Mouse (Mus musculus) bone marrow macrophage, adult 2 months (primary cell): ENCODE data around the gene Parp6. TPM values are rescaled to one million over a fixed set of nuclear protein-coding genes. Genes with fewer than 3 reads are reported as not detected.

Experiments used
- H3K27ac ChIP-seq: 2 replicates; pipeline ENCODE4 v1.5.1; 2012; ENCODE audit warnings: low read depth, low read length; ENCODE audit not compliant: insufficient read depth
- H3K4me1 ChIP-seq: 2 replicates; pipeline ENCODE4 v1.6.1; 2012; ENCODE audit warnings: low read length; ENCODE audit not compliant: control insufficient read depth, insufficient read depth
- H3K4me3 ChIP-seq: 2 replicates; pipeline ENCODE4 v1.5.1; 2012; ENCODE audit warnings: mild to moderate bottlenecking, low read length, moderate library complexity; ENCODE audit not compliant: insufficient read depth
- CTCF ChIP-seq: IDR thresholded peaks from 2 replicates; pipeline ENCODE4 v1.5.1; 2012; ENCODE audit warnings: low read depth, mild to moderate bottlenecking, low read length, moderate library complexity
- POLR2A ChIP-seq: IDR thresholded peaks from 2 replicates; pipeline ENCODE4 v1.6.1; 2012; ENCODE audit warnings: mild to moderate bottlenecking, low read depth, low read length, borderline replicate concordance
- polyA plus RNA-seq: library from polyadenylated mRNA; stranded (reverse); fragments of >200 nt; gene quantifications from 2 replicates; pipeline ENCODE4 v1.2.4, GENCODE M21; 2012; ENCODE audit not compliant: missing spikeins, insufficient read depth, insufficient read length

Gene Parp6
- polyA plus RNA-seq, 1 experiment, result 32.3 TPM

GRCm38 (mm10) chr9:59601661-59602060 is 15.4 kb upstream of the Parp6 start:
- TF ChIP-seq POLR2A (no peak), CTCF (no peak)
- Histone ChIP-seq H3K4me3 (no peak overlapping the region), H3K27ac (no peak overlapping the region), H3K4me1 (peaks cover 7% of the 10 kb centered on the region)

GRCm38 (mm10) chr9:59605967-59606366 is 11.1 kb upstream of the Parp6 start:
- Histone ChIP-seq H3K27ac (no peak overlapping the region), H3K4me1 (no peaks in the 10 kb centered on the region), H3K4me3 (no peak overlapping the region)
- TF ChIP-seq CTCF (no peak), POLR2A (no peak)

GRCm38 (mm10) chr9:59610950-59611349 is 6.1 kb upstream of the Parp6 start:
- no peak for TF ChIP-seq CTCF
- 0 out of 2 replicates have a peak, but pooled peaks cover 2% of the 10 kb centered on the region for H3K4me1 ChIP-seq
- no peak overlapping the region for H3K4me3 ChIP-seq
- H3K27ac ChIP-seq, result no peak overlapping the region

GRCm38 (mm10) chr9:59615797-59616196 is 1.3 kb upstream of the Parp6 start:
- H3K4me1 ChIP-seq, result peaks cover 6% of the 10 kb centered on the region
- TF ChIP-seq CTCF (no peak), POLR2A (no peak)
- H3K27ac ChIP-seq, result no peak overlapping the region
- H3K4me3 ChIP-seq, result no peak overlapping the region

- TF ChIP-seq POLR2A, result no peak; the same call in 1 of the 2 replicates
- TF ChIP-seq CTCF, result no peak
- H3K4me1 ChIP-seq, result peaks cover 6% of the 10 kb centered on the region
- H3K27ac ChIP-seq, result peak overlapping the region; percentile 56
- peak overlapping the region; percentile 94 for H3K4me3 ChIP-seq
These were observed 356 bp downstream of the Parp6 start for GRCm38 (mm10) chr9:59617307-59617973.

GRCm38 (mm10) chr9:59638372-59638771 is 21.3 kb downstream of the Parp6 start:
- no peak overlapping the region for H3K27ac ChIP-seq
- H3K4me1 ChIP-seq, result peaks cover 15% of the 10 kb centered on the region
- H3K4me3 ChIP-seq, result no peak overlapping the region
- TF ChIP-seq CTCF (no peak), POLR2A (no peak)

GRCm38 (mm10) chr9:59639936-59640335 is 22.9 kb downstream of the Parp6 start:
- TF ChIP-seq POLR2A, result no peak
- no peak for TF ChIP-seq CTCF
- Histone ChIP-seq H3K4me3 (no peak overlapping the region), H3K27ac (no peak overlapping the region), H3K4me1 (peaks cover 15% of the 10 kb centered on the region)

GRCm38 (mm10) chr9:59641320-59641719 is 24.2 kb downstream of the Parp6 start:
- peaks cover 15% of the 10 kb centered on the region for H3K4me1 ChIP-seq
- TF ChIP-seq POLR2A, result no peak
- no peak for TF ChIP-seq CTCF
- H3K27ac ChIP-seq, result no peak overlapping the region
- H3K4me3 ChIP-seq, result no peak overlapping the region

- TF ChIP-seq CTCF, result no peak
- H3K4me1 ChIP-seq, result peaks cover 13% of the 10 kb centered on the region
- H3K27ac ChIP-seq, result no peak overlapping the region
- no peak overlapping the region for H3K4me3 ChIP-seq
These were observed 32.8 kb downstream of the Parp6 start for GRCm38 (mm10) chr9:59649911-59650310.

GRCm38 (mm10) chr9:59653371-59653770 is 36.3 kb downstream of the Parp6 start:
- Histone ChIP-seq H3K4me3 (peak overlapping the region; percentile 31; the same call in 1 of the 2 replicates), H3K27ac (peak overlapping the region; percentile 83), H3K4me1 (peaks cover 15% of the 10 kb centered on the region)
- TF ChIP-seq POLR2A (no peak), CTCF (no peak)

- H3K27ac ChIP-seq, result peak overlapping the region; percentile 46
- TF ChIP-seq CTCF (no peak), POLR2A (no peak)
- peak overlapping the region; percentile 85; the same call in 1 of the 2 replicates for H3K4me3 ChIP-seq
- H3K4me1 ChIP-seq, result peaks cover 15% of the 10 kb centered on the region
These were observed 37.4 kb downstream of the Parp6 start for GRCm38 (mm10) chr9:59654450-59654983.
